Mouse (Mus musculus): ENCODE data around the gene Adra1b. TPM values are rescaled to one million over a fixed set of nuclear protein-coding genes. Genes with fewer than 3 reads are reported as not detected.

The Adra1b gene
- polyA plus RNA-seq, 1 experiment = not detected

- WGBS = 66% methylated on average over 6 of the region's 6 CpGs
- Histone ChIP-seq H3K4me1 (ENCODE audit: control insufficient read depth, insufficient read depth, low read length) (peaks cover 5% of the 10 kb centered on the region; the same call in 1 of the 2 replicates), H3K27ac (ENCODE audit: insufficient read depth, low read depth, low read length) (no peak overlapping the region), H3K4me3 (ENCODE audit: insufficient read depth, low read depth, low read length) (no peak overlapping the region)
- no peak for TF ChIP-seq CTCF (IDR thresholded peaks at IDR 0.05; ENCODE audit: insufficient read depth, low read depth, low read length)
- no peak for TF ChIP-seq POLR2A (IDR thresholded peaks at IDR 0.05; ENCODE audit: insufficient read depth, low read depth, low read length)
These were observed 60.5 kb downstream of the Adra1b start for GRCm38 (mm10) chr11:43840491-43840890.

- 6% methylated on average over 68 of the region's 68 CpGs for WGBS
- peak overlapping the region; percentile 54 for H3K4me3 ChIP-seq (ENCODE audit: insufficient read depth, low read depth, low read length)
- H3K27ac ChIP-seq (ENCODE audit: insufficient read depth, low read depth, low read length) = no peak overlapping the region
- peaks cover 9% of the 10 kb centered on the region; the same call in 1 of the 2 replicates for H3K4me1 ChIP-seq (ENCODE audit: control insufficient read depth, insufficient read depth, low read length)
- TF ChIP-seq POLR2A (IDR thresholded peaks at IDR 0.05; ENCODE audit: insufficient read depth, low read depth, low read length) = no peak
- peak; percentile 73 for TF ChIP-seq CTCF (IDR thresholded peaks at IDR 0.05; ENCODE audit: insufficient read depth, low read depth, low read length)
These were observed 64.9 kb downstream of the Adra1b start for GRCm38 (mm10) chr11:43835880-43836740.

- WGBS = 98% methylated on average over 15 of the region's 15 CpGs
- Histone ChIP-seq H3K4me1 (ENCODE audit: control insufficient read depth, insufficient read depth, low read length) (peaks cover 9% of the 10 kb centered on the region; the same call in 1 of the 2 replicates), H3K27ac (ENCODE audit: insufficient read depth, low read depth, low read length) (no peak overlapping the region), H3K4me3 (ENCODE audit: insufficient read depth, low read depth, low read length) (no peak overlapping the region)
- TF ChIP-seq CTCF (IDR thresholded peaks at IDR 0.05; ENCODE audit: insufficient read depth, low read depth, low read length) (no peak), POLR2A (IDR thresholded peaks at IDR 0.05; ENCODE audit: insufficient read depth, low read depth, low read length) (no peak)
These were observed 65.6 kb downstream of the Adra1b start for GRCm38 (mm10) chr11:43835456-43835855.

- no peak for TF ChIP-seq CTCF (IDR thresholded peaks at IDR 0.05; ENCODE audit: insufficient read depth, low read depth, low read length)
- TF ChIP-seq POLR2A (IDR thresholded peaks at IDR 0.05; ENCODE audit: insufficient read depth, low read depth, low read length) = no peak
- peaks cover 9% of the 10 kb centered on the region; the same call in 1 of the 2 replicates for H3K4me1 ChIP-seq (ENCODE audit: control insufficient read depth, insufficient read depth, low read length)
- whole genome bisulfite sequencing = 21% methylated on average over 11 of the region's 11 CpGs
- no peak overlapping the region for H3K27ac ChIP-seq (ENCODE audit: insufficient read depth, low read depth, low read length)
- no peak overlapping the region for H3K4me3 ChIP-seq (ENCODE audit: insufficient read depth, low read depth, low read length)
These were observed 66.5 kb downstream of the Adra1b start for GRCm38 (mm10) chr11:43834531-43834930.

- Histone ChIP-seq H3K27ac (ENCODE audit: insufficient read depth, low read depth, low read length) (no peak overlapping the region), H3K4me3 (ENCODE audit: insufficient read depth, low read depth, low read length) (no peak overlapping the region), H3K4me1 (ENCODE audit: control insufficient read depth, insufficient read depth, low read length) (peaks cover 9% of the 10 kb centered on the region; the same call in 1 of the 2 replicates)
- TF ChIP-seq POLR2A (IDR thresholded peaks at IDR 0.05; ENCODE audit: insufficient read depth, low read depth, low read length) = no peak
- no peak for TF ChIP-seq CTCF (IDR thresholded peaks at IDR 0.05; ENCODE audit: insufficient read depth, low read depth, low read length)
- 59% methylated on average over 4 of the region's 4 CpGs for WGBS
These were observed 69.5 kb downstream of the Adra1b start for GRCm38 (mm10) chr11:43831530-43831929.

GRCm38 (mm10) chr11:43826769-43827168 is 74.2 kb downstream of the Adra1b start:
- TF ChIP-seq CTCF (IDR thresholded peaks at IDR 0.05; ENCODE audit: insufficient read depth, low read depth, low read length) (no peak), POLR2A (IDR thresholded peaks at IDR 0.05; ENCODE audit: insufficient read depth, low read depth, low read length) (no peak)

GRCm38 (mm10) chr11:43823349-43823748 is 77.7 kb downstream of the Adra1b start:
- no peak for TF ChIP-seq CTCF (IDR thresholded peaks at IDR 0.05; ENCODE audit: insufficient read depth, low read depth, low read length)
- no peak for TF ChIP-seq POLR2A (IDR thresholded peaks at IDR 0.05; ENCODE audit: insufficient read depth, low read depth, low read length)
- Histone ChIP-seq H3K27ac (ENCODE audit: insufficient read depth, low read depth, low read length) (no peak overlapping the region), H3K4me3 (ENCODE audit: insufficient read depth, low read depth, low read length) (no peak overlapping the region), H3K4me1 (ENCODE audit: control insufficient read depth, insufficient read depth, low read length) (no peaks in the 10 kb centered on the region)
- WGBS = 77% methylated on average over 5 of the region's 5 CpGs

More at GRCm38 (mm10) chr11:43826769-43827168, 74.2 kb downstream of the Adra1b start:
- Histone ChIP-seq H3K4me1 (ENCODE audit: control insufficient read depth, insufficient read depth, low read length) (no peaks in the 10 kb centered on the region), H3K27ac (ENCODE audit: insufficient read depth, low read depth, low read length) (no peak overlapping the region), H3K4me3 (ENCODE audit: insufficient read depth, low read depth, low read length) (no peak overlapping the region)
- 94% methylated on average over 4 of the region's 4 CpGs for WGBS

GRCm38 (mm10) chr11:43820552-43821460 is 80.2 kb downstream of the Adra1b start:
- 84% methylated on average over 11 of the region's 11 CpGs for WGBS
- no peak for TF ChIP-seq CTCF (IDR thresholded peaks at IDR 0.05; ENCODE audit: insufficient read depth, low read depth, low read length)
- no peak for TF ChIP-seq POLR2A (IDR thresholded peaks at IDR 0.05; ENCODE audit: insufficient read depth, low read depth, low read length)
- H3K4me3 ChIP-seq (ENCODE audit: insufficient read depth, low read depth, low read length) = no peak overlapping the region
- H3K27ac ChIP-seq (ENCODE audit: insufficient read depth, low read depth, low read length) = no peak overlapping the region
- H3K4me1 ChIP-seq (ENCODE audit: control insufficient read depth, insufficient read depth, low read length) = no peaks in the 10 kb centered on the region

All from olfactory bulb, adult 2 months (tissue).